Mouse (Mus musculus): ENCODE measurements at regions not wholly inside any gene's neighbourhood (a gene's known extent, or its start where the extent isn't known, plus 50 kb on each side); places are given as distances from the start of the nearest gene placed in this dataset.

DNA sequence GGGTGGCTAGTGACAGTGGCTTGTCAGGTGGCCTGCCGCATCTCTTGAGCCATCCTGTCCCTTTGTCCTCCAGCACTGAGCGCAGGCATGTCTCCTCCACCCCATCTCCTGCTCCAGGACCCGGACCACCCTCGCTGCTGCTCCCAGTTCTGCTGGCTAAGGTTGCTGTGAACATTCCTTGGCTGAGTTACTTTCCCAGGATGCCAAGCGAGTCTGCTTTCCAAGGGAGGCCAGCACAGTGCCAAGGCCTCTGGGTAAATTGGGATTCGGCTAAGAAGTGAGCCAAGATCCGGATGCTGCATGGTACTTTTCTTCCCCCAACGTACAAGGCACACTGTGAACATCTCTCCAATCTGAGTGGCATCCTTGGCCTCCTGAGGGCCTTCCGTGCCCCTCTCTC lies 144.3 kb downstream of the Kif26a start:
- no peaks in the 10 kb centered on the region for H3K4me1 ChIP-seq (ENCODE audit: control insufficient read depth in 2 of 2, insufficient read depth in 2 of 2, low read length in 2 of 2, poor library complexity in 1 of 2)

DNA sequence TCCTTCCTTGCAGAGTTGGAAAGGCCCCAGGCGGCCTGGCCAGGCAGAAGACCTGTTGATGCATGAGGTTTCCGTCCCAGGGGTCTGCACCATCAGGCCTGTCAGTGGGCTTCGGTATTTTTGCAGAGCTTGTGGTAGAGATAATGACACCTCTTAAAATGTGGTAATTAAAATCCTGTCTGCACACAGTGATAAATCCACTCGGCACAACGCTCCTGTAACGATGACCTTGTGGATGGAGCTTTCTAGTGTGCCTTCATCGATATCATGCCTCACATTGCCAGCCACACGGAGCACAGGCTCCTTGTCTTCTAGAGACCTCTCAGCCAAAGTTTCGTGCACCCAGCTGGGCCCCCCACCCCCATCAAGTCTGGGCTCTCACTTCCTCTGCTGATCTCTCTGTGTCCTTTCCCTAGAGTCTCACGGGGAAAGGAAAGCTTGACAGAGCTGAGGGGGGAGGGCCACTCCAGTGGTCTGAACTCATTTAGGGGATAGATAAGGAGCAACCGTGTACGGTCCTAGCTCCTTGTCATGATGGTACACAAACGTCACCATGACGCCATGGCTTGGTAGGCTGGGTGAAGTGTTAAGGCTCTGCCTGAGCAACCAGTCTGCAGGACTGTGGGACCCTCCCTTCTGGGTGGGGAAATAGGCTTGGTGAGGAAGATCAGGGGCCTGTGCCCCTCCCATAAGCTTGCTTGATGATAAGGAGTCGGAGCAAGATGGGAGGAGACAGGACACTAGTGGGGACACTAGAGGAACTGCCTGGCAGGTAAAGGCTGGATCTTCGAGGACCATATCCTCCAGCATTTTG lies 145.9 kb downstream of the Kif26a start:
- DNase-seq (ENCODE audit: low read depth, low spot score): no peak
- H3K4me3 ChIP-seq (ENCODE audit: insufficient read depth in 1 of 2, low read depth in 1 of 2, low read length in 2 of 2, poor library complexity in 1 of 2, severe bottlenecking in 1 of 2): no peak overlapping the region
- no peaks in the 10 kb centered on the region for H3K4me1 ChIP-seq (ENCODE audit: control insufficient read depth in 2 of 2, insufficient read depth in 2 of 2, low read length in 2 of 2, poor library complexity in 1 of 2)

More for the DNA sequence above, 144.3 kb downstream of the Kif26a start:
- H3K36me3 ChIP-seq (ENCODE audit: control insufficient read depth, insufficient read depth, low read length, poor library complexity, severe bottlenecking): no peaks in the 10 kb centered on the region
- TF ChIP-seq ZC3H11A (IDR thresholded peaks at IDR 0.05; ENCODE audit: borderline replicate concordance, low read depth, low read length) (no peak), MAFK (IDR thresholded peaks at IDR 0.05; ENCODE audit: insufficient read depth, low read depth, low read length) (no peak), CHD2 (IDR thresholded peaks at IDR 0.05; ENCODE audit: low read depth, low read length) (no peak), ZNF384 (IDR thresholded peaks at IDR 0.05; ENCODE audit: low read depth, low read length) (no peak), HCFC1 (IDR thresholded peaks at IDR 0.05; ENCODE audit: borderline replicate concordance, insufficient read depth, low read length) (no peak)
- DNase-seq (ENCODE audit: low read depth, low spot score): no peak
- H3K4me3 ChIP-seq (ENCODE audit: insufficient read depth in 1 of 2, low read depth in 1 of 2, low read length in 2 of 2, poor library complexity in 1 of 2, severe bottlenecking in 1 of 2): no peak overlapping the region
- no peaks in the 10 kb centered on the region for H3K9me3 ChIP-seq (ENCODE audit: control insufficient read depth, insufficient read depth, low read depth, low read length)
- H3K27ac ChIP-seq (ENCODE audit: insufficient read depth, low read depth, low read length, poor library complexity, severe bottlenecking): no peak overlapping the region
- in situ Hi-C loops (cut with MboI; ENCODE audit: low sequenced_read_pairs in 2 of 2, unreplicated experiment in 2 of 2): no loop called here
- no peak overlapping the region for H3K9ac ChIP-seq (ENCODE audit: insufficient read depth, low read depth, low read length, poor library complexity, severe bottlenecking)

DNA sequence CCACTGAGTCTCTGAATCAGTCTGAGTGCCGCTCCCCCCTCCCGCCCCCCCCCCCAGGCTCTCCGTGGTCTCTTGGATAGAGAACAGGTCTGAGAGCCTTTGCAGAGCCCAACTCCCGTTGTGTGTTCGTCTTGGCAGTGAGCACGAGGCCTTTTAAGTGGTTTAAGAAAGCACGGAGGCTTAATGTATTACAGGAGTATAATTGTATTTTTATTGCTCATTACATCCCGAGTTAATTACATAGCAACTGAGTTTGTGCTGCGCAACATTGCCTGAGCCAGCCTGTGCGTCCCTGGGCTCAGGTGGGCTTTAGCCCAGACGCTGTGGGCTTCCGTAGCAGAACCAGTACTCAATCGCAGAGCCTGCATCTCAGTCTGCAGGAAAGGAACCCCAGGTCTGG lies 147.1 kb downstream of the Kif26a start:
- no peaks in the 10 kb centered on the region for H3K9me3 ChIP-seq (ENCODE audit: control insufficient read depth, insufficient read depth, low read depth, low read length)

More for the DNA sequence above, 145.9 kb downstream of the Kif26a start:
- H3K36me3 ChIP-seq (ENCODE audit: control insufficient read depth, insufficient read depth, low read length, poor library complexity, severe bottlenecking): no peaks in the 10 kb centered on the region
- H3K27ac ChIP-seq (ENCODE audit: insufficient read depth, low read depth, low read length, poor library complexity, severe bottlenecking): no peak overlapping the region
- H3K9ac ChIP-seq (ENCODE audit: insufficient read depth, low read depth, low read length, poor library complexity, severe bottlenecking): no peak overlapping the region
- TF ChIP-seq CHD2 (IDR thresholded peaks at IDR 0.05; ENCODE audit: low read depth, low read length) (no peak), ZC3H11A (IDR thresholded peaks at IDR 0.05; ENCODE audit: borderline replicate concordance, low read depth, low read length) (no peak), ZNF384 (IDR thresholded peaks at IDR 0.05; ENCODE audit: low read depth, low read length) (no peak), MAFK (IDR thresholded peaks at IDR 0.05; ENCODE audit: insufficient read depth, low read depth, low read length) (no peak), HCFC1 (IDR thresholded peaks at IDR 0.05; ENCODE audit: borderline replicate concordance, insufficient read depth, low read length) (no peak)
- in situ Hi-C loops (cut with MboI; ENCODE audit: low sequenced_read_pairs in 2 of 2, unreplicated experiment in 2 of 2): no loop called here
- H3K9me3 ChIP-seq (ENCODE audit: control insufficient read depth, insufficient read depth, low read depth, low read length): no peaks in the 10 kb centered on the region

DNA sequence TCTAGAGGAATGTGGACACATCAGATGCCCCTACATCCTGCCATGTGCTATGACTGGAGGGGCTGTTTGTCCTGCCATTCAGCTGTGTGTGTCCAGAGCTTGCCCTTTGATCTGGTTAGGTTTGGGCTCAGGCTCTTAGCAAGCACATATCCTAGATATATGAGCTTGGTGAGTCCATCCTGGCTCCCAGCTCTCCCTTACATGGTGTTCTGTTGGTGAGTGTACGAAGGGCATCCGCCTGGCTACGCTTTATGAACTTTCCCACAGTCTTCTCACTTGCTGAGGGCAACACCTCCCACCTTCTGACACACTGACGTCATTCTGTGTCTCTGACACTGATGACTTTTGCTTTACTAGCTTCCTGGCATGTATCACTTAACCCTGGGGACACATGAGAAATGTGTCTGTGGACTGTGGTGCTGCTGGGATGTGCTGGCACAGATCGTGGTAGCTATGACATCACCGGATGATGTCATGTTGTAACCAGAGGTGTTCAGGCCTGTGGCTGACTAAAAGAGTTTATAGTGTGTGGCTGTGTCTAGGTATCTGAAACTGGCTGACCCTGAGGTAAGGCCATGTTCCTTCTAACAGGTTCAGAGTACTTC lies 149.4 kb downstream of the Kif26a start:
- Histone ChIP-seq H3K9ac (ENCODE audit: insufficient read depth, low read depth, low read length, poor library complexity, severe bottlenecking) (no peak overlapping the region), H3K27ac (ENCODE audit: insufficient read depth, low read depth, low read length, poor library complexity, severe bottlenecking) (no peak overlapping the region), H3K36me3 (ENCODE audit: control insufficient read depth, insufficient read depth, low read length, poor library complexity, severe bottlenecking) (no peaks in the 10 kb centered on the region), H3K4me1 (ENCODE audit: control insufficient read depth in 2 of 2, insufficient read depth in 2 of 2, low read length in 2 of 2, poor library complexity in 1 of 2) (no peaks in the 10 kb centered on the region), H3K9me3 (ENCODE audit: control insufficient read depth, insufficient read depth, low read depth, low read length) (no peaks in the 10 kb centered on the region), H3K4me3 (ENCODE audit: insufficient read depth in 1 of 2, low read depth in 1 of 2, low read length in 2 of 2, poor library complexity in 1 of 2, severe bottlenecking in 1 of 2) (no peak overlapping the region)
- no peak for DNase-seq (ENCODE audit: low read depth, low spot score)
- in situ Hi-C loops (cut with MboI; ENCODE audit: low sequenced_read_pairs in 2 of 2, unreplicated experiment in 2 of 2): no loop called here
- TF ChIP-seq ZNF384 (IDR thresholded peaks at IDR 0.05; ENCODE audit: low read depth, low read length) (no peak), CHD2 (IDR thresholded peaks at IDR 0.05; ENCODE audit: low read depth, low read length) (no peak), ZC3H11A (IDR thresholded peaks at IDR 0.05; ENCODE audit: borderline replicate concordance, low read depth, low read length) (no peak), MAFK (IDR thresholded peaks at IDR 0.05; ENCODE audit: insufficient read depth, low read depth, low read length) (no peak), HCFC1 (IDR thresholded peaks at IDR 0.05; ENCODE audit: borderline replicate concordance, insufficient read depth, low read length) (no peak)

More for the DNA sequence above, 147.1 kb downstream of the Kif26a start:
- no peak overlapping the region for H3K27ac ChIP-seq (ENCODE audit: insufficient read depth, low read depth, low read length, poor library complexity, severe bottlenecking)
- no peaks in the 10 kb centered on the region for H3K36me3 ChIP-seq (ENCODE audit: control insufficient read depth, insufficient read depth, low read length, poor library complexity, severe bottlenecking)
- no peak for TF ChIP-seq ZNF384 (IDR thresholded peaks at IDR 0.05; ENCODE audit: low read depth, low read length)
- TF ChIP-seq CHD2 (IDR thresholded peaks at IDR 0.05; ENCODE audit: low read depth, low read length): no peak
- no peaks in the 10 kb centered on the region for H3K4me1 ChIP-seq (ENCODE audit: control insufficient read depth in 2 of 2, insufficient read depth in 2 of 2, low read length in 2 of 2, poor library complexity in 1 of 2)
- no peak for DNase-seq (ENCODE audit: low read depth, low spot score)
- in situ Hi-C loops (cut with MboI; ENCODE audit: low sequenced_read_pairs in 2 of 2, unreplicated experiment in 2 of 2): no loop called here
- no peak overlapping the region for H3K4me3 ChIP-seq (ENCODE audit: insufficient read depth in 1 of 2, low read depth in 1 of 2, low read length in 2 of 2, poor library complexity in 1 of 2, severe bottlenecking in 1 of 2)
- H3K9ac ChIP-seq (ENCODE audit: insufficient read depth, low read depth, low read length, poor library complexity, severe bottlenecking): no peak overlapping the region

All from ES-E14 (cell line).